Mouse (Mus musculus): ENCODE data around the gene Lrrc18.

The Lrrc18 gene

DNA sequence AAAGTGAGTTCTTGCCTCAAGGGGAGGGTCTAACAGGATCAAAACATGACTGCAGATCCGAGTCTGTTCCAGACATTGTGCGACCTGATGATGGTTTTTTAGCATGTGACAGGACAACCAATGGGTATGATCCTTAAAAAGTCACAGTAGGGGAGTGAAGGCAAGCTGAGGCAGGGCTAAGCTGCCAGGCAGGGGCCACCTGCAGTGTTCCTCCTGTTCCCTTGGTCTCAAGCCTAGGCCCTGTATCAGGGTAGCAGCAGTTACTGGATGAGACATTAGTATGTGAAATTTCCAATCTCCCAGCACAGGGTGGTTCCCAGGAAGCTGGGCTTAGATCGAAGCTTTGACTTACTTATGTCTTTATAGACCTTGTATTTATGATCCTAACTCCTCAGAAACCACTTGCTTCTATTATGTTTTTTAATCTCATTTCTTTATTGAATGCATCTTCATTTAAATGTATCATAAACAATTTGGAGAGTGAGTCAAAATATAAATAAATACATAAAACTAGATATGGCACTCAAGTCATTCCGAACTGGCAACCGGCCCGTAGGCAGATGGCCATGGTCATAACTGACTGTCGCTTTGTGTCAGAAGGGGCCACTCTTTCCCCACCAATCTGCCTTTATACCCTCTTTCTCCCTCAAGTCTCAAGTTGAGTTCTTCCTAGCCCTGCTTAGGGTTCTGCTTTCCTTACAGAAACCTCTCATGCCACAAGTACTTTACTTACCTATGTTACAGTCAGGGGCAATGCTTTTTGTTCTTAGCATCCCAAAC lies 67.9 kb downstream of the Lrrc18 start:
- no peak for DNase-seq

DNA sequence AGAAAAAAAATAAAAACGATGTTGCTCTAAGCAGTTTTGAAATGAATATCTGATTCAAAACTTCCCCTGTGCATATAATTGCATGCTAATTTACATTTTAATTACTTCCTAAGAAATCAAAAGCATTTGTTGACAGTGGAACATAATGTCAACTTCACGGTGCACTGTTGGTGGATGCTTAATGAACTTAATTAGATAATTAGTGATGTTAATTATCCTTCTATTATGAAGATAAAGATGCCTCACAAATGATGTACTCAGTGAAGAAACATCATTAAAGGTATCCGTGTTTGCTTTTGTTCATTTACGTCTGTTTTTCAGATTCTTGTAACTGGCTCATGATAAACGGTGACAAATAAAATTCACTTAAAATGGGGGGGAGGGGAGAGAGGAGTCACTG lies 71.8 kb downstream of the Lrrc18 start:
- no peak for DNase-seq
